In the genomic region with DNA sequence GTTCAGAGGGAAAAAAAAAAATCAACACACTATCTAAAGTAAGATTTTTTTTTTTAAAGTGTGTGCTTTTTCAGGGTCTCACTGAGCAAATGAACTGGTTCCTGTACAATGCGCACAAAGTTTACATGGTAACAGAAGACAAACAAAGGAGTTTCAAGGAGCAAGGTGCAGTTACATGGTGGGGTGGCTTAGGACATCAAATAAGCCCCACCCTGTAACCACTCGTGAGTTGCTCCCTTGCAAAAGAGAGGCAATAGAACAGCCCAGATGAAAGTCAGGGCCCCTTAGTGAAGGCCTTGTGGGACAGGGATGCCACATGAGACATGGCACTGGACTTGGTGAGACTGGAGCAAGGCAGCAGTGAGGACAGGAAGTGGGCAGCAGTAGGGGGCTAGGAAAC, we compare ENCODE assay signal across 25 mouse cellular contexts.
DNase-seq lines count a peak whose midpoint lies in the region; ATAC-seq and TF ChIP-seq lines count a peak whose summit lies in the region.
"Had no signal": no experiment of that assay in that cellular context is flagged by ENCODE, and none has a peak within 500 bp of the region (broad histone marks: within the 10 kb centered on the region; RNA-seq: fewer than 3 reads in every experiment).

No protein-coding gene starts in this region.

- H3K9me3 ChIP-seq in liver, embryonic 13.5 days (replicated peaks) = no peaks in the 10 kb centered on the region
- no peaks in the 10 kb centered on the region for H3K9me3 ChIP-seq in intestine, postnatal 0 days (ENCODE audit: control insufficient read depth)
- no peaks in the 10 kb centered on the region for H3K9me3 ChIP-seq in stomach, embryonic 16.5 days (replicated peaks; ENCODE audit: control insufficient read depth, low read length)
- H3K9me3 ChIP-seq: embryonic facial prominence, embryonic 15.5 days; megakaryocyte, embryonic 14.5 days; neural tube, embryonic 13.5 days had no signal

- H3K9ac ChIP-seq in liver, embryonic 13.5 days = no peak overlapping the region
- no peak overlapping the region for H3K9ac ChIP-seq in intestine, postnatal 0 days (ENCODE audit: low read depth, low read length)
- H3K9ac ChIP-seq in stomach, embryonic 16.5 days (ENCODE audit: low read length) = 0 out of 2 replicates have a peak overlapping the region, but pooled peaks have one; percentile 21
- H3K9ac ChIP-seq in heart, adult 2 months (ENCODE audit: low read depth, low read length) = no peak overlapping the region
- H3K9ac ChIP-seq: embryonic facial prominence, embryonic 15.5 days; neural tube, embryonic 13.5 days had no signal

- intact Hi-C loops in heart, adult 2 months (cut with DNase I) = no loop called here

- no peak for TF ChIP-seq POLR2A in heart, adult 2 months (IDR thresholded peaks at IDR 0.05; ENCODE audit: insufficient read depth, low read depth, low read length)

- H3K4me1 ChIP-seq in liver, embryonic 13.5 days (replicated peaks) = peaks cover 25% of the 10 kb centered on the region
- H3K4me1 ChIP-seq in intestine, postnatal 0 days (replicated peaks; ENCODE audit: control insufficient read depth, insufficient read depth, low read length) = peaks cover 29% of the 10 kb centered on the region
- H3K4me1 ChIP-seq in stomach, embryonic 16.5 days (ENCODE audit: control insufficient read depth, insufficient read depth, low read length) = peaks cover 19% of the 10 kb centered on the region
- H3K4me1 ChIP-seq in heart, adult 2 months (ENCODE audit: control insufficient read depth, insufficient read depth, low read length) = peaks cover 20% of the 10 kb centered on the region
- H3K4me1 ChIP-seq: embryonic facial prominence, embryonic 15.5 days; neural tube, embryonic 13.5 days had no signal

- WGBS in liver, embryonic 13.5 days (ENCODE audit: insufficient replicate concordance) = 52% methylated on average over 2 of the region's 2 CpGs
- WGBS in intestine, postnatal 0 days = 29% methylated on average over 2 of the region's 2 CpGs
- WGBS in stomach, embryonic 16.5 days = 59% methylated on average over 2 of the region's 2 CpGs
- WGBS in heart, adult 2 months = 89% methylated on average over 2 of the region's 2 CpGs

- no peaks in the 10 kb centered on the region for H3K79me2 ChIP-seq in heart, adult 2 months (replicated peaks; ENCODE audit: control insufficient read depth, insufficient read depth, low read length)

- no peak for TF ChIP-seq EP300 in heart, adult 2 months (IDR thresholded peaks at IDR 0.05; ENCODE audit: insufficient read depth, low read depth, low read length)

- TF ChIP-seq CTCF in intestine, postnatal 0 days (IDR thresholded peaks at IDR 0.05; ENCODE audit: low read depth) = no peak
- TF ChIP-seq CTCF in heart, adult 2 months (IDR thresholded peaks at IDR 0.05) = no peak

- 0 out of 2 replicates have a peak overlapping the region, but pooled peaks have one; percentile 6 for H3K27ac ChIP-seq in liver, embryonic 13.5 days
- no peak overlapping the region; the same call in 1 of the 2 replicates for H3K27ac ChIP-seq in intestine, postnatal 0 days (ENCODE audit: low read depth, low read length)
- H3K27ac ChIP-seq in stomach, embryonic 16.5 days (ENCODE audit: low read length) = peak overlapping the region; percentile 85
- H3K27ac ChIP-seq in heart, adult 2 months = no peak overlapping the region
- H3K27ac ChIP-seq: embryonic facial prominence, embryonic 15.5 days; layer of hippocampus, adult 2 months; neural tube, embryonic 13.5 days had no signal

- H3K4me2 ChIP-seq in liver, embryonic 13.5 days = no peak overlapping the region
- no peak overlapping the region for H3K4me2 ChIP-seq in intestine, postnatal 0 days (replicated peaks; ENCODE audit: low read depth)
- no peak overlapping the region for H3K4me2 ChIP-seq in stomach, embryonic 16.5 days (ENCODE audit: low read depth, low read length)
- H3K4me2 ChIP-seq: embryonic facial prominence, embryonic 15.5 days; heart, embryonic 11.5 days; neural tube, embryonic 13.5 days had no signal

- H3K4me3 ChIP-seq in liver, embryonic 13.5 days (replicated peaks) = no peak overlapping the region
- no peak overlapping the region for H3K4me3 ChIP-seq in intestine, postnatal 0 days (ENCODE audit: low read depth, low read length)
- H3K4me3 ChIP-seq in stomach, embryonic 16.5 days (replicated peaks; ENCODE audit: low read length) = no peak overlapping the region
- no peak overlapping the region for H3K4me3 ChIP-seq in heart, adult 2 months
- H3K4me3 ChIP-seq: embryonic facial prominence, embryonic 15.5 days; layer of hippocampus, adult 2 months; megakaryocyte, embryonic 14.5 days; neural tube, embryonic 13.5 days had no signal

- no peaks in the 10 kb centered on the region for H3K36me3 ChIP-seq in liver, embryonic 13.5 days
- no peaks in the 10 kb centered on the region for H3K36me3 ChIP-seq in intestine, postnatal 0 days (ENCODE audit: control insufficient read depth, insufficient read depth)
- no peaks in the 10 kb centered on the region for H3K36me3 ChIP-seq in stomach, embryonic 16.5 days (ENCODE audit: control insufficient read depth, insufficient read depth, low read length)
- H3K36me3 ChIP-seq in heart, adult 2 months (ENCODE audit: control insufficient read depth, insufficient read depth, low read length) = no peaks in the 10 kb centered on the region; the same call in 1 of the 2 replicates
- H3K36me3 ChIP-seq: embryonic facial prominence, embryonic 15.5 days; neural tube, embryonic 13.5 days had no signal

- DNase-seq in liver, embryonic 13.5 days = no peak
- no peak for DNase-seq in liver
- peak; percentile 34 for DNase-seq in lung, postnatal 10 days
- no peak for DNase-seq in thymus, postnatal 36 days
- DNase-seq in thymus, postnatal 0 days (ENCODE audit: low spot score) = no peak
- DNase-seq in heart, adult 2 months = no peak
- DNase-seq: adrenal gland, postnatal 36 days; B cell, adult 2 months; cerebellum, adult 18-20 months; cerebellum, postnatal 36 days; gastrocnemius, postnatal 14 days; heart, postnatal 36 days; kidney, adult 2 months; kidney, postnatal 14 days; layer of hippocampus, postnatal 36 days; midbrain, embryonic 14.5 days; thymus, adult 2 months had no signal

- no peaks in the 10 kb centered on the region for H3K27me3 ChIP-seq in liver, embryonic 13.5 days
- no peaks in the 10 kb centered on the region for H3K27me3 ChIP-seq in intestine, postnatal 0 days (replicated peaks; ENCODE audit: control insufficient read depth, insufficient read depth, low read length)
- H3K27me3 ChIP-seq in stomach, embryonic 16.5 days (ENCODE audit: control insufficient read depth, insufficient read depth, low read length) = no peaks in the 10 kb centered on the region
- no peaks in the 10 kb centered on the region for H3K27me3 ChIP-seq in heart, adult 2 months (ENCODE audit: control insufficient read depth, insufficient read depth, low read length)
- H3K27me3 ChIP-seq: embryonic facial prominence, embryonic 15.5 days; megakaryocyte, embryonic 14.5 days had no signal

- no peak for ATAC-seq in liver, embryonic 13.5 days (ENCODE audit: low read depth)
- peak; percentile 82 for ATAC-seq in intestine, postnatal 0 days
- peak; percentile 56; the same call in 1 of the 2 replicates for ATAC-seq in stomach, embryonic 16.5 days (ENCODE audit: insufficient read depth, low FRiP score)
- ATAC-seq: hindbrain, embryonic 16.5 days had no signal

Comparison
In these comparisons a context has a peak if more than half of its experiments do, and no peak if none do; other contexts are left out.
1. H3K27ac ChIP-seq: peak in liver, embryonic 13.5 days (single experiment) and stomach, embryonic 16.5 days (single experiment); none in intestine, postnatal 0 days (single experiment) and heart, adult 2 months (single experiment).